Comparison of ENCODE assay signal across 18 mouse cellular contexts in the genomic region with DNA sequence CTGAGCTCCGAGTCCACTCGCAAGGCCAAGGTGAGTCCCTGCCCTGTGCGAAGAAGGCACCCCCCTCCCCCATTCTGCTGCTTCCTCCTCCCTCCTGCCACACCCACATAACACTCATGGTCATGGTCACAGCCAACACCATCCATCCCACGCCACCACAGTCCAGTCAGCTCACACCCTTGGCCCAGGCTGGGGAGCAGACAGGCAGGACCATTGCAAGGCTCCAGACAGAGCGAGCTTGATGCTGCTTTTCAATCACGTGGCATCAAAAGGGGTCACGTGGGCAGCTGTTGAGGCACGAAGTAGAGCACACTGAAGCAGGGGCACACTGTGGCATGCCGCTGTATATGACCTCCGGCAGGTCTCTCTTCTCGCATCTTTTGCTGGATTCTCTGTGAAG. TPM values are rescaled to one million over a fixed set of nuclear protein-coding genes. Genes with fewer than 3 reads are reported as not detected.
A peak's percentile ranks its signal among the peaks of the same experiment; 100 is the strongest.
DNase-seq lines count a peak whose midpoint lies in the region; ATAC-seq and TF ChIP-seq lines count a peak whose summit lies in the region.
"Had no signal": no experiment of that assay in that cellular context is flagged by ENCODE, and none has a peak within 500 bp of the region (broad histone marks: within the 10 kb centered on the region; RNA-seq: fewer than 3 reads in every experiment).

No protein-coding gene starts in this region.

- no peak for TF ChIP-seq CTCF in heart, adult 2 months (IDR thresholded peaks at IDR 0.05)
- no peak for TF ChIP-seq CTCF in MEL (IDR thresholded peaks at IDR 0.05 in 2 of 3, conservative IDR thresholded peaks at IDR 0.05 in 1 of 3; ENCODE audit: control insufficient read depth in 1 of 3, insufficient read depth in 1 of 3, low read depth in 2 of 3, low read length in 3 of 3, poor library complexity in 1 of 3, severe bottlenecking in 1 of 3)

- no peak for TF ChIP-seq RAD21 in MEL (IDR thresholded peaks at IDR 0.05; ENCODE audit: low read depth, low read length)

- peaks cover 18% of the 10 kb centered on the region for H3K27me3 ChIP-seq in heart, embryonic 13.5 days (replicated peaks)
- no peaks in the 10 kb centered on the region for H3K27me3 ChIP-seq in heart, adult 2 months (ENCODE audit: control insufficient read depth, insufficient read depth, low read length)
- peaks cover 36% of the 10 kb centered on the region for H3K27me3 ChIP-seq in midbrain, embryonic 10.5 days (ENCODE audit: low read depth, poor library complexity, severe bottlenecking)
- no peaks in the 10 kb centered on the region for H3K27me3 ChIP-seq in midbrain, embryonic 14.5 days (ENCODE audit: control insufficient read depth, insufficient read depth, low read length)
- H3K27me3 ChIP-seq in MEL (ENCODE audit: control insufficient read depth in 1 of 2, insufficient read depth in 2 of 2, low read length in 2 of 2), result no peaks in the 10 kb centered on the region
- H3K27me3 ChIP-seq in embryonic facial prominence, embryonic 10.5 days (replicated peaks; ENCODE audit: low read depth, poor library complexity, severe bottlenecking), result peaks cover 31% of the 10 kb centered on the region

- 82% methylated on average over 11 of the region's 11 CpGs for WGBS in heart, embryonic 13.5 days
- 84% methylated on average over 11 of the region's 11 CpGs for WGBS in heart, adult 2 months
- WGBS in midbrain, embryonic 10.5 days, result 81% methylated on average over 11 of the region's 11 CpGs
- WGBS in midbrain, embryonic 14.5 days, result 85% methylated on average over 11 of the region's 11 CpGs
- WGBS in embryonic facial prominence, embryonic 10.5 days, result 80% methylated on average over 11 of the region's 11 CpGs

- no peaks in the 10 kb centered on the region for H3K79me2 ChIP-seq in heart, adult 2 months (replicated peaks; ENCODE audit: control insufficient read depth, insufficient read depth, low read length)
- H3K79me2 ChIP-seq in MEL (ENCODE audit: control insufficient read depth, insufficient read depth, low read length, poor library complexity), result no peaks in the 10 kb centered on the region

- TF ChIP-seq EP300 in heart, adult 2 months (IDR thresholded peaks at IDR 0.05; ENCODE audit: insufficient read depth, low read depth, low read length), result no peak
- no peak for TF ChIP-seq EP300 in MEL (IDR thresholded peaks at IDR 0.05; ENCODE audit: low read depth in 1 of 2, low read length in 2 of 2)

- H3K27ac ChIP-seq in heart, embryonic 13.5 days (replicated peaks), result no peak overlapping the region
- H3K27ac ChIP-seq in heart, adult 2 months, result no peak overlapping the region
- H3K27ac ChIP-seq in midbrain, embryonic 10.5 days (replicated peaks), result peak overlapping the region; percentile 85
- no peak overlapping the region for H3K27ac ChIP-seq in midbrain, embryonic 14.5 days (replicated peaks; ENCODE audit: low read depth, low read length)
- no peak overlapping the region for H3K27ac ChIP-seq in MEL (ENCODE audit: control insufficient read depth, low read depth, low read length)
- H3K27ac ChIP-seq in embryonic facial prominence, embryonic 10.5 days (replicated peaks), result peak overlapping the region; percentile 81; the same call in 1 of the 2 replicates

- peak overlapping the region; percentile 74; the same call in 1 of the 2 replicates for H3K9ac ChIP-seq in heart, embryonic 13.5 days
- H3K9ac ChIP-seq in heart, adult 2 months (ENCODE audit: low read depth, low read length), result no peak overlapping the region
- no peak overlapping the region for H3K9ac ChIP-seq in midbrain, embryonic 14.5 days (replicated peaks; ENCODE audit: low read length)
- no peak overlapping the region for H3K9ac ChIP-seq in MEL (ENCODE audit: control insufficient read depth, low read depth, low read length, poor library complexity, severe bottlenecking)

- H3K4me1 ChIP-seq in heart, embryonic 13.5 days, result peaks cover 53% of the 10 kb centered on the region
- H3K4me1 ChIP-seq in heart, adult 2 months (ENCODE audit: control insufficient read depth, insufficient read depth, low read length), result peaks cover 5% of the 10 kb centered on the region
- H3K4me1 ChIP-seq in midbrain, embryonic 10.5 days, result peaks cover 87% of the 10 kb centered on the region
- peaks cover 12% of the 10 kb centered on the region for H3K4me1 ChIP-seq in midbrain, embryonic 14.5 days (ENCODE audit: control insufficient read depth, insufficient read depth, low read length)
- peaks cover 13 to 21% of the 10 kb centered on the region in 2 experiments for H3K4me1 ChIP-seq in MEL (ENCODE audit: control insufficient read depth in 1 of 2, insufficient read depth in 2 of 2, low read length in 2 of 2)
- peaks cover 83% of the 10 kb centered on the region for H3K4me1 ChIP-seq in embryonic facial prominence, embryonic 10.5 days

- peaks cover 37% of the 10 kb centered on the region for H3K36me3 ChIP-seq in heart, embryonic 13.5 days
- no peaks in the 10 kb centered on the region for H3K36me3 ChIP-seq in heart, adult 2 months (ENCODE audit: control insufficient read depth, insufficient read depth, low read length)
- H3K36me3 ChIP-seq in midbrain, embryonic 10.5 days, result peaks cover 62% of the 10 kb centered on the region
- H3K36me3 ChIP-seq in midbrain, embryonic 14.5 days (ENCODE audit: control insufficient read depth, insufficient read depth, low read length), result peaks cover 43% of the 10 kb centered on the region
- H3K36me3 ChIP-seq in MEL (ENCODE audit: control insufficient read depth in 1 of 2, insufficient read depth in 2 of 2, low read length in 2 of 2), result peaks cover 0 to 7% of the 10 kb centered on the region in 2 experiments; a peak in 2 of 4 replicates
- H3K36me3 ChIP-seq in embryonic facial prominence, embryonic 10.5 days (replicated peaks), result peaks cover 53% of the 10 kb centered on the region

- intact Hi-C loops in heart, adult 2 months (cut with DNase I), result no loop called here

- no peak overlapping the region for H3K4me2 ChIP-seq in heart, embryonic 13.5 days
- no peak overlapping the region for H3K4me2 ChIP-seq in midbrain, embryonic 14.5 days (ENCODE audit: low read length)

- TF ChIP-seq POLR2A in heart, adult 2 months (IDR thresholded peaks at IDR 0.05; ENCODE audit: insufficient read depth, low read depth, low read length), result no peak
- no peak for TF ChIP-seq POLR2A in MEL (IDR thresholded peaks at IDR 0.05; ENCODE audit: control insufficient read depth in 1 of 2, insufficient read depth in 1 of 2, low read depth in 1 of 2, low read length in 2 of 2, poor library complexity in 1 of 2)

- no peak for ATAC-seq in heart, embryonic 13.5 days (ENCODE audit: extremely low read depth, insufficient number of reproducible peaks, low FRiP score, low TSS enrichment)
- no peak for ATAC-seq in midbrain, embryonic 14.5 days (ENCODE audit: low FRiP score, low TSS enrichment)

- H3K4me3 ChIP-seq in heart, embryonic 13.5 days, result no peak overlapping the region
- no peak overlapping the region for H3K4me3 ChIP-seq in heart, adult 2 months
- no peak overlapping the region for H3K4me3 ChIP-seq in midbrain, embryonic 10.5 days
- H3K4me3 ChIP-seq in midbrain, embryonic 14.5 days (replicated peaks; ENCODE audit: low read depth, low read length), result no peak overlapping the region
- H3K4me3 ChIP-seq in MEL (ENCODE audit: control insufficient read depth in 1 of 2, insufficient read depth in 1 of 2, low read depth in 2 of 2, low read length in 2 of 2), result no peak overlapping the region
- H3K4me3 ChIP-seq in embryonic facial prominence, embryonic 10.5 days, result no peak overlapping the region

- H3K9me3 ChIP-seq in heart, embryonic 13.5 days, result no peaks in the 10 kb centered on the region
- H3K9me3 ChIP-seq in midbrain, embryonic 10.5 days (replicated peaks), result no peaks in the 10 kb centered on the region
- no peaks in the 10 kb centered on the region for H3K9me3 ChIP-seq in midbrain, embryonic 14.5 days (ENCODE audit: control insufficient read depth, low read length)
- no peaks in the 10 kb centered on the region for H3K9me3 ChIP-seq in MEL (replicated peaks; ENCODE audit: insufficient read depth, low read length)
- no peaks in the 10 kb centered on the region for H3K9me3 ChIP-seq in embryonic facial prominence, embryonic 10.5 days
- H3K9me3 ChIP-seq: limb, embryonic 13.5 days; midbrain, embryonic 12.5 days had no signal

- DNase-seq in heart, adult 2 months, result no peak
- no peak for DNase-seq in midbrain, embryonic 10.5 days (ENCODE audit: low spot score)
- DNase-seq in midbrain, embryonic 14.5 days, result no peak
- DNase-seq in MEL (ENCODE audit: low read depth, low spot score), result no peak
- no peak for DNase-seq in embryonic facial prominence, embryonic 10.5 days (ENCODE audit: low spot score)
- no peak for DNase-seq in frontal cortex, postnatal 25 days (ENCODE audit: low spot score in 2 of 2)
- DNase-seq: gastrocnemius, postnatal 25 days; kidney, adult 8-10 months; lung, postnatal 14 days; thymus, adult 18-20 months had no signal

RNA-seq across cellular contexts. Expression of a gene that starts 7.3 kb away (rescaled TPM):
- polyA plus RNA-seq in heart, embryonic 13.5 days (2015; fragmentation: Nextera tagmentation; extraction: Ambion mirVana), result 22.5 and 23.0 TPM in 2 replicates
- total RNA-seq in heart, adult 2 months (2021), result 10 to 100 TPM; 18.4 to 24.5 TPM
- polyA plus RNA-seq in heart, adult 2 months (2012; rRNA removed), result 52.5 and 66.1 TPM in 2 replicates
- 64.0 and 68.3 TPM in 2 replicates for polyA plus RNA-seq in midbrain, embryonic 10.5 days (2016; fragmentation: Nextera tagmentation; extraction: Ambion mirVana)
- 120 and 154 TPM in 2 replicates for polyA plus RNA-seq in midbrain, embryonic 14.5 days (2014; fragmentation: Nextera tagmentation; extraction: Ambion mirVana)
- not detected in 2 replicates for total RNA-seq in MEL (2012; rRNA removed)
- polyA plus RNA-seq in MEL (2012; ENCODE audit: insufficient read depth in 1 of 2, insufficient read length in 2 of 2, low read depth in 1 of 2, low replicate concordance in 2 of 2, missing spikeins in 1 of 2), result not detected
- polyA plus RNA-seq in embryonic facial prominence, embryonic 10.5 days (2016; fragmentation: Nextera tagmentation; extraction: Ambion mirVana), result 49.6 and 51.6 TPM in 2 replicates

RNA-seq across cellular contexts. Expression of a gene that starts 29.5 kb away (rescaled TPM):
- polyA plus RNA-seq in heart, embryonic 13.5 days (2015; fragmentation: Nextera tagmentation; extraction: Ambion mirVana), result 0.99 and 1.9 TPM in 2 replicates
- 10 to 100 TPM; 37.5 to 45.9 TPM for total RNA-seq in heart, adult 2 months (2021)
- polyA plus RNA-seq in heart, adult 2 months (2012; rRNA removed), result 64.5 and 79.5 TPM in 2 replicates
- 0.61 and 1.6 TPM in 2 replicates for polyA plus RNA-seq in midbrain, embryonic 10.5 days (2016; fragmentation: Nextera tagmentation; extraction: Ambion mirVana)
- 4.7 and 6.6 TPM in 2 replicates for polyA plus RNA-seq in midbrain, embryonic 14.5 days (2014; fragmentation: Nextera tagmentation; extraction: Ambion mirVana)
- total RNA-seq in MEL (2012; rRNA removed), result 38.6 and 38.7 TPM in 2 replicates
- polyA plus RNA-seq in MEL (2012; ENCODE audit: insufficient read depth in 1 of 2, insufficient read length in 2 of 2, low read depth in 1 of 2, low replicate concordance in 2 of 2, missing spikeins in 1 of 2), result 10 to 100 TPM in 1 of 2 experiments, not detected in 1; 86.7 TPM
- 0.98 and 1.1 TPM in 2 replicates for polyA plus RNA-seq in embryonic facial prominence, embryonic 10.5 days (2016; fragmentation: Nextera tagmentation; extraction: Ambion mirVana)

RNA-seq across cellular contexts. Expression of a gene that starts 30.0 kb away (rescaled TPM):
- 12.2 and 14.2 TPM in 2 replicates for polyA plus RNA-seq in heart, embryonic 13.5 days (2015; fragmentation: Nextera tagmentation; extraction: Ambion mirVana)
- total RNA-seq in heart, adult 2 months (2021), result 10 to 100 TPM; 19.1 to 23.2 TPM
- polyA plus RNA-seq in heart, adult 2 months (2012; rRNA removed), result 30.3 and 41.7 TPM in 2 replicates
- polyA plus RNA-seq in midbrain, embryonic 10.5 days (2016; fragmentation: Nextera tagmentation; extraction: Ambion mirVana), result 8.1 and 9.8 TPM in 2 replicates
- 11.8 and 15.2 TPM in 2 replicates for polyA plus RNA-seq in midbrain, embryonic 14.5 days (2014; fragmentation: Nextera tagmentation; extraction: Ambion mirVana)
- total RNA-seq in MEL (2012; rRNA removed), result 34.8 and 36.3 TPM in 2 replicates
- polyA plus RNA-seq in MEL (2012; ENCODE audit: insufficient read depth in 1 of 2, insufficient read length in 2 of 2, low read depth in 1 of 2, low replicate concordance in 2 of 2, missing spikeins in 1 of 2), result 10 to 100 TPM in 1 of 2 experiments, not detected in 1; 29.5 TPM
- 10.4 and 12.7 TPM in 2 replicates for polyA plus RNA-seq in embryonic facial prominence, embryonic 10.5 days (2016; fragmentation: Nextera tagmentation; extraction: Ambion mirVana)

RNA-seq across cellular contexts. Expression of a gene that starts 32.8 kb away (rescaled TPM):
- 0.37 and 0.45 TPM in 2 replicates for polyA plus RNA-seq in heart, embryonic 13.5 days (2015; fragmentation: Nextera tagmentation; extraction: Ambion mirVana)
- not detected for total RNA-seq in heart, adult 2 months (2021)
- 0.20 TPM in 1 of 2 replicates, not detected in the other for polyA plus RNA-seq in heart, adult 2 months (2012; rRNA removed)
- polyA plus RNA-seq in midbrain, embryonic 10.5 days (2016; fragmentation: Nextera tagmentation; extraction: Ambion mirVana), result 0.21 and 0.52 TPM in 2 replicates
- polyA plus RNA-seq in midbrain, embryonic 14.5 days (2014; fragmentation: Nextera tagmentation; extraction: Ambion mirVana), result 0.26 and 0.43 TPM in 2 replicates
- total RNA-seq in MEL (2012; rRNA removed), result 0.12 and 0.33 TPM in 2 replicates
- polyA plus RNA-seq in MEL (2012; ENCODE audit: insufficient read depth in 1 of 2, insufficient read length in 2 of 2, low read depth in 1 of 2, low replicate concordance in 2 of 2, missing spikeins in 1 of 2), result under 1 TPM in 1 of 2 experiments, not detected in 1; 0.11 TPM
- 0.24 and 0.37 TPM in 2 replicates for polyA plus RNA-seq in embryonic facial prominence, embryonic 10.5 days (2016; fragmentation: Nextera tagmentation; extraction: Ambion mirVana)
- total RNA-seq: gastrocnemius, postnatal 25 days had no signal
- polyA plus RNA-seq: heart, embryonic 14.5 days had no signal

RNA-seq across cellular contexts. Expression of a gene that starts 40.0 kb away (rescaled TPM):
- polyA plus RNA-seq in heart, embryonic 13.5 days (2015; fragmentation: Nextera tagmentation; extraction: Ambion mirVana), result not detected in 2 replicates
- total RNA-seq in heart, adult 2 months (2021), result not detected
- 0.43 and 0.67 TPM in 2 replicates for polyA plus RNA-seq in heart, adult 2 months (2012; rRNA removed)
- not detected in 2 replicates for polyA plus RNA-seq in midbrain, embryonic 10.5 days (2016; fragmentation: Nextera tagmentation; extraction: Ambion mirVana)
- polyA plus RNA-seq in midbrain, embryonic 14.5 days (2014; fragmentation: Nextera tagmentation; extraction: Ambion mirVana), result not detected in 2 replicates
- 4.1 and 4.7 TPM in 2 replicates for total RNA-seq in MEL (2012; rRNA removed)
- polyA plus RNA-seq in MEL (2012; ENCODE audit: insufficient read depth in 1 of 2, insufficient read length in 2 of 2, low read depth in 1 of 2, low replicate concordance in 2 of 2, missing spikeins in 1 of 2), result 1 to 10 TPM in 1 of 2 experiments, not detected in 1; 4.3 TPM
- not detected in 2 replicates for polyA plus RNA-seq in embryonic facial prominence, embryonic 10.5 days (2016; fragmentation: Nextera tagmentation; extraction: Ambion mirVana)
- total RNA-seq: gastrocnemius, postnatal 25 days; left cerebral cortex, adult 18-20 months had no signal
- polyA plus RNA-seq: brain, embryonic 14.5 days; cerebellum, adult 2 months; heart, embryonic 14.5 days; limb, embryonic 13.5 days; liver, embryonic 16.5 days; midbrain, embryonic 12.5 days had no signal

Comparison
In these comparisons a context has a peak if more than half of its experiments do, and no peak if none do; other contexts are left out.
1. H3K27ac ChIP-seq: peak in midbrain, embryonic 10.5 days (single experiment) and embryonic facial prominence, embryonic 10.5 days (single experiment); none in heart, embryonic 13.5 days (single experiment), heart, adult 2 months (single experiment), midbrain, embryonic 14.5 days (single experiment) and MEL (single experiment).
2. RNA of a gene that starts 7.3 kb away (polyA plus RNA-seq): 120 to 154 TPM in midbrain, embryonic 14.5 days, 52.5 to 66.1 TPM in heart, adult 2 months, 64.0 to 68.3 TPM in midbrain, embryonic 10.5 days, 49.6 to 51.6 TPM in embryonic facial prominence, embryonic 10.5 days and 22.5 to 23.0 TPM in heart, embryonic 13.5 days; not detected in MEL; every median in the first group is over 10 times any median in the second.